Mouse (Mus musculus) monocyte, adult 2 months (primary cell): Measurements from ENCODE around the gene Olfr548-ps1.
"Not testable (repeated sequence)": the region's sequence is repeated elsewhere in the genome, so short reads cannot be mapped to it uniquely, and the experiment has no call there.

Source experiments
- DNase-seq, 2 experiments: peaks; one replicate each; pipeline ENCODE4 v3.0.0; 2022; ENCODE audit warnings: low spot score in 2 of 2, low read depth in 1 of 2

Gene Olfr548-ps1

GRCm38 (mm10) chr7:102540596-102540995 lies at the start of gene Olfr548-ps1:
Gene Olfr548-ps1, plus strand, starts transcription at chr7:102540896.
- no peak for DNase-seq

- DNase-seq, result not testable (repeated sequence)
These were observed 46.3 kb upstream of the Olfr548-ps1 start for GRCm38 (mm10) chr7:102494416-102494815.

- no peak for DNase-seq
These were observed 41.2 kb upstream of the Olfr548-ps1 start, which contains the start of gene Olfr545 for GRCm38 (mm10) chr7:102499473-102499872. Gene Olfr545, minus strand, starts transcription at chr7:102499573.

- no peak for DNase-seq
These were observed 38.7 kb upstream of the Olfr548-ps1 start for GRCm38 (mm10) chr7:102501986-102502385.

- DNase-seq, result peak in 1 of 2 experiments; percentile 20
These were observed 33.8 kb upstream of the Olfr548-ps1 start for GRCm38 (mm10) chr7:102506848-102507247.

- DNase-seq, result no peak
These were observed 32.6 kb upstream of the Olfr548-ps1 start for GRCm38 (mm10) chr7:102508066-102508465.

GRCm38 (mm10) chr7:102508666-102509065 lies 32.0 kb upstream of the Olfr548-ps1 start:
- DNase-seq, result no peak

- no peak for DNase-seq
These were observed 31.0 kb upstream of the Olfr548-ps1 start for GRCm38 (mm10) chr7:102509726-102510125.

- DNase-seq, result no peak
These were observed 28.8 kb upstream of the Olfr548-ps1 start for GRCm38 (mm10) chr7:102511927-102512326.

GRCm38 (mm10) chr7:102512814-102513435 lies 27.8 kb upstream of the Olfr548-ps1 start:
- DNase-seq, result peak; percentile 52 to 61

GRCm38 (mm10) chr7:102514144-102514543 lies 26.6 kb upstream of the Olfr548-ps1 start:
- no peak for DNase-seq

- no peak for DNase-seq
These were observed 24.2 kb upstream of the Olfr548-ps1 start for GRCm38 (mm10) chr7:102516261-102517050.

- no peak for DNase-seq
These were observed 23.7 kb upstream of the Olfr548-ps1 start for GRCm38 (mm10) chr7:102517051-102517335.

- no peak for DNase-seq
These were observed 11.6 kb upstream of the Olfr548-ps1 start for GRCm38 (mm10) chr7:102529052-102529451.

- no peak for DNase-seq
These were observed 6.2 kb upstream of the Olfr548-ps1 start, which contains the start of gene Olfr547 for GRCm38 (mm10) chr7:102534449-102534848. Gene Olfr547, plus strand, starts transcription at chr7:102534749.

- DNase-seq, result no peak
These were observed 555 bp downstream of the Olfr548-ps1 start for GRCm38 (mm10) chr7:102541251-102541650.

GRCm38 (mm10) chr7:102549570-102549969 lies 8.9 kb downstream of the Olfr548-ps1 start, which contains the start of gene Olfr549:
Gene Olfr549, plus strand, starts transcription at chr7:102549870.
- DNase-seq, result no peak

- no peak for DNase-seq
These were observed 12.6 kb downstream of the Olfr548-ps1 start for GRCm38 (mm10) chr7:102553279-102553678.

- DNase-seq, result peak; percentile 64 to 71
These were observed 24.6 kb downstream of the Olfr548-ps1 start, which contains the start of gene Trim21 for GRCm38 (mm10) chr7:102564999-102565997. Gene Trim21, minus strand, starts transcription at chr7:102565486.

- DNase-seq, result no peak
These were observed 25.5 kb downstream of the Olfr548-ps1 start for GRCm38 (mm10) chr7:102566219-102566618.

- no peak for DNase-seq
These were observed 30.4 kb downstream of the Olfr548-ps1 start, which contains the start of gene Olfr550 for GRCm38 (mm10) chr7:102571142-102571541. Gene Olfr550, plus strand, starts transcription at chr7:102571442.
